Mouse (Mus musculus) spleen, postnatal 10 days (tissue): ENCODE measurements around the gene Chd6.
"Not testable (repeated sequence)": the region's sequence is repeated elsewhere in the genome, so short reads cannot be mapped to it uniquely, and the experiment has no call there.

ENCODE experiments used
- DNase-seq, 2 experiments: peaks; one replicate each; pipeline ENCODE4 v3.0.0; 2021 to 2022; ENCODE audit warnings: low spot score in 2 of 2

Chd6 gene

GRCm38 (mm10) chr2:160987503-160987902 lies 121.4 kb downstream of the Chd6 start:
- DNase-seq: no peak

GRCm38 (mm10) chr2:160982636-160983035 lies 126.2 kb downstream of the Chd6 start:
- DNase-seq: no peak

GRCm38 (mm10) chr2:160981791-160982190 lies 127.1 kb downstream of the Chd6 start:
- DNase-seq: no peak

- no peak for DNase-seq
Measured at GRCm38 (mm10) chr2:160978651-160979050, 130.2 kb downstream of the Chd6 start.

GRCm38 (mm10) chr2:160977248-160977647 lies 131.6 kb downstream of the Chd6 start:
- DNase-seq: no peak

GRCm38 (mm10) chr2:160973648-160974215 lies 135.1 kb downstream of the Chd6 start:
- no peak for DNase-seq

GRCm38 (mm10) chr2:160972103-160972792 lies 136.6 kb downstream of the Chd6 start:
- DNase-seq: no peak

- no peak for DNase-seq
Measured at GRCm38 (mm10) chr2:160962149-160962548, 146.7 kb downstream of the Chd6 start.

- no peak for DNase-seq
Measured at GRCm38 (mm10) chr2:160960956-160961646, 147.8 kb downstream of the Chd6 start.

- no peak for DNase-seq
Measured at GRCm38 (mm10) chr2:160959901-160960300, 149.0 kb downstream of the Chd6 start.

GRCm38 (mm10) chr2:160958737-160959136 lies 150.1 kb downstream of the Chd6 start:
- DNase-seq: no peak

GRCm38 (mm10) chr2:160957801-160958200 lies 151.1 kb downstream of the Chd6 start:
- not testable (repeated sequence) for DNase-seq

GRCm38 (mm10) chr2:160957307-160957706 lies 151.6 kb downstream of the Chd6 start:
- DNase-seq: not testable (repeated sequence)

GRCm38 (mm10) chr2:160955331-160955730 lies 153.5 kb downstream of the Chd6 start:
- DNase-seq: no peak

GRCm38 (mm10) chr2:160954541-160954940 lies 154.3 kb downstream of the Chd6 start:
- no peak for DNase-seq

- no peak for DNase-seq
Measured at GRCm38 (mm10) chr2:160953131-160953873, 155.6 kb downstream of the Chd6 start.

GRCm38 (mm10) chr2:160951595-160951994 lies 157.3 kb downstream of the Chd6 start:
- DNase-seq: no peak

GRCm38 (mm10) chr2:160942443-160942842 lies 166.4 kb downstream of the Chd6 start:
- no peak for DNase-seq

- DNase-seq: no peak
Measured at GRCm38 (mm10) chr2:160940930-160941709, 167.8 kb downstream of the Chd6 start.

- DNase-seq: no peak
Measured at GRCm38 (mm10) chr2:160934451-160934850, 174.4 kb downstream of the Chd6 start.

GRCm38 (mm10) chr2:160933890-160934289 lies 175.0 kb downstream of the Chd6 start:
- DNase-seq: no peak
